Mouse (Mus musculus) cortical plate, adult 2 months (tissue): ENCODE results near the gene Tshz2. TPM values are rescaled to one million over a fixed set of nuclear protein-coding genes. Genes with fewer than 3 reads are reported as not detected.

ENCODE experiments used
- H3K27ac ChIP-seq: fragments of 200-500 bp; 2 replicates; pipeline ENCODE4 v1.5.1; 2012; ENCODE audit warnings: low read length, control low read depth, inconsistent platforms; ENCODE audit not compliant: insufficient read depth
- H3K4me1 ChIP-seq: fragments of 200-500 bp; 2 replicates; pipeline ENCODE4 v1.6.1; 2011; ENCODE audit warnings: low read length; ENCODE audit not compliant: control insufficient read depth, insufficient read depth
- H3K4me3 ChIP-seq: fragments of 200-500 bp; 2 replicates; pipeline ENCODE4 v1.5.1; 2011; ENCODE audit warnings: mild to moderate bottlenecking, low read length, control low read depth; ENCODE audit not compliant: insufficient read depth
- CTCF ChIP-seq: fragments of 200-500 bp; IDR thresholded peaks from 2 replicates; pipeline ENCODE4 v1.5.1; 2011; ENCODE audit warnings: mild to moderate bottlenecking, control low read depth, low read length; ENCODE audit not compliant: insufficient read depth; ENCODE audit errors: extremely low read depth
- POLR2A ChIP-seq: fragments of 200-500 bp; IDR thresholded peaks from 2 replicates; pipeline ENCODE4 v1.6.1; 2011; ENCODE audit warnings: mild to moderate bottlenecking, low read length, control low read depth; ENCODE audit not compliant: insufficient read depth; ENCODE audit errors: extremely low read depth
- polyA plus RNA-seq: library from polyadenylated mRNA; depleted of rRNA; stranded (reverse); fragments of >200 nt; gene quantifications from 2 replicates; pipeline ENCODE4 v1.2.3, GENCODE M21; 2012

Tshz2 gene
- polyA plus RNA-seq, 1 experiment, result 46.5 TPM

DNA sequence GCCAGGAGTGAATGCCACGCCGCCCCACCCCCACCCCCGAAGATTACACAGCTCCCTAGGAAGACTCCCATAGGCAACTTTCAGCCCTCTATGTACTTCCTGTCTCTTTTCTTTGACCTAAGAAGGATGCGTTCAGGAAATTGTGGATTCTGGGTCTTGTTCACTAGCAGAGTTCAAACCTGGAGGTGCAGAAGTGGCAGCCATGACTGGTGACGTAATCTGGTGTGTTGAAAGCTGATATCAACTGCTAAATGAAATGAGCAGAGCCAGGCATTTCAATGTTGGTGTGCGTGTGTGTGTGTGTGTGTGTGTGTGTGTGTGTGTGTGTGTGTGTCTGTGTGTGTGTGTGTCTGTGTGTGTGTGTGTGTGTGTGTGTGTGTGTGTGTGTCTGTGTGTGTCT is 302.8 kb downstream of the Tshz2 start:
- Histone ChIP-seq H3K4me1 (no peaks in the 10 kb centered on the region), H3K4me3 (no peak overlapping the region), H3K27ac (no peak overlapping the region)
- TF ChIP-seq POLR2A, result no peak
- no peak for TF ChIP-seq CTCF

DNA sequence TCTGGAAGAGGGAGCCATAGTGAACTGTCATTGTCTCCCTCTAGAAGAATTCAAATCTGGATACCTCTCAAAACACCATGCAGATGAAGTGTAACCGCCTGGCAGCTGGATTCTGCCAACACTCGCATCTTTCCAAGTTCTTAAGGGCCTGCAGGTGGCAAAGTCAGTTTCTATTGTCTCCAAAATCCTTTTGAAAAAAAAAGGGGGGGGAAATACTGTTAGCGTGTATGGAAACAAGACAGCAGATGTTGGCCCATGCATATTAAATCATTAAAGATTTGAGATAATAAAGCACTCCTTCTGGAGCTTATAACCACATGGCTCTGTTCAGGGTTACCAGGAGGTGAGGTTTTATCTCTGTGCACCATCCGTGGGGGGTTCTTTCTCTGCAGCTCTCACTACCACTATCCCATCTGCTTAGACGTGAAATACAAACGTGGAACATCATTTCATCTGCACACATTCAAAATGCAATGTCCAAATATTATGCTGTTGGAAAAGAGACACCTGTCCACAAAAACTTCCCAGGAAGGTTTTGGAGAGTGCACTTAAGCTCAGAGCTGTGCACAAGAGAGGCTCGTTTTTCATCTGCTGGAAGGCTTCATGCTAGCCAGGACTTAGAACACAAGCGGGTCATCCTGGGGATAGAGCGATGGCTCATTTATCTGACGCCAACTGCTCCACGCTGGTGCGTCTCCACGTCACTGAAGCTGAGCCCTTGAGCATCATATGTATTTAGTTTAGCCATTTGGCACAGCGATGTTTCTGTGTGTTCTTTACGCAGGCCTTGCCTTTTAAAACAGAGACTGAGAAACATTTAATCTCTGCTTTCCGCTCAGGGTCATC is 307.7 kb downstream of the Tshz2 start:
- TF ChIP-seq CTCF, result no peak
- no peak for TF ChIP-seq POLR2A
- Histone ChIP-seq H3K4me3 (no peak overlapping the region), H3K4me1 (no peaks in the 10 kb centered on the region), H3K27ac (no peak overlapping the region)

- H3K27ac ChIP-seq, result no peak overlapping the region
- H3K4me1 ChIP-seq, result no peaks in the 10 kb centered on the region
- no peak for TF ChIP-seq CTCF
- no peak overlapping the region for H3K4me3 ChIP-seq
Observed at GRCm38 (mm10) chr2:169943727-169944126, 310.9 kb downstream of the Tshz2 start.

GRCm38 (mm10) chr2:169948139-169948538 is 315.3 kb downstream of the Tshz2 start:
- TF ChIP-seq POLR2A (no peak), CTCF (no peak)
- H3K27ac ChIP-seq, result no peak overlapping the region
- no peak overlapping the region for H3K4me3 ChIP-seq
- H3K4me1 ChIP-seq, result no peaks in the 10 kb centered on the region

- Histone ChIP-seq H3K4me1 (no peaks in the 10 kb centered on the region), H3K4me3 (no peak overlapping the region), H3K27ac (no peak overlapping the region)
- TF ChIP-seq CTCF (no peak), POLR2A (no peak)
Observed at GRCm38 (mm10) chr2:169951041-169951440, 318.2 kb downstream of the Tshz2 start.

GRCm38 (mm10) chr2:169952981-169953380 is 320.2 kb downstream of the Tshz2 start:
- Histone ChIP-seq H3K4me1 (no peaks in the 10 kb centered on the region), H3K4me3 (no peak overlapping the region), H3K27ac (no peak overlapping the region)
- TF ChIP-seq POLR2A (no peak), CTCF (no peak)

DNA sequence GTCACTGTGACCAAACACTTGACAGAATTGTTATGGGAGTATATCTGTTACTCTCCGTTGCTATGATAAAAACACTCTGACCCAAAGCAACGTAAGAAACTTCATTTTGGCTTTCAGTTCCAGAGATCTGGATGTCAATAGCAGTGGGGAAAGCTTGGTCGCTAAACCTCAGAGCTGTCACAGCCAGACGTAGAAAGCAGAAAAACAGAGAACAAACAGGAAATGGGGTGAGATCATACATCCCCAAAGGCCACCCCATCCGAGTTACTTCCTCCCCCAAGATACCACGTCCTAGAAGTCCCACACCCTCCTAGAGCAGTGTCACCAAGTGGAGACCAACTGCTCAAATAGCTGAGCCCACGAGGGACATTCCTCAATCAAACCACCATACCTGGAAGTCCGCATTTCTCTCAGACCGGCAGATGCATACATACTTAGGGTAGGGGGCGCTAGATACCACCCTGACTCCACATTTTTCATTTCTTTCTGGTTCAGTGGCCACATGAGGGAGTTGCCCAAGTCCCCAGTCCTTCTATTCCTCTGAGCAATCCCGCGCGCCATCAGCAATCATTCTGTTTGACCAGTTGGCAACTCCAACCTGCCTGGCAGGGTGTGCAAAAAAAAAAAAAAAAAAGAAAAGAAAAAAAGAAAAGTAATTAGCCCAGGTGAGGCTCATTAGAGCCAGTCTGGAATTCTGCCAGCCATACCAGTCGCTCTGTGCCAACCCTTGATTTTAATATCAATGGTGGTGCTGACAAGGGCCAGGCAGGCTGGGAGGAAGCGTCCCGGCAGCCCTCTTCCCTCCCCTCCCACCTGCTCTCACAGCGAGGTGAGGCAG is 326.1 kb downstream of the Tshz2 start:
- Histone ChIP-seq H3K4me3 (no peak overlapping the region), H3K27ac (no peak overlapping the region), H3K4me1 (no peaks in the 10 kb centered on the region)
- TF ChIP-seq CTCF, result peak; percentile 30
- TF ChIP-seq POLR2A, result no peak

DNA sequence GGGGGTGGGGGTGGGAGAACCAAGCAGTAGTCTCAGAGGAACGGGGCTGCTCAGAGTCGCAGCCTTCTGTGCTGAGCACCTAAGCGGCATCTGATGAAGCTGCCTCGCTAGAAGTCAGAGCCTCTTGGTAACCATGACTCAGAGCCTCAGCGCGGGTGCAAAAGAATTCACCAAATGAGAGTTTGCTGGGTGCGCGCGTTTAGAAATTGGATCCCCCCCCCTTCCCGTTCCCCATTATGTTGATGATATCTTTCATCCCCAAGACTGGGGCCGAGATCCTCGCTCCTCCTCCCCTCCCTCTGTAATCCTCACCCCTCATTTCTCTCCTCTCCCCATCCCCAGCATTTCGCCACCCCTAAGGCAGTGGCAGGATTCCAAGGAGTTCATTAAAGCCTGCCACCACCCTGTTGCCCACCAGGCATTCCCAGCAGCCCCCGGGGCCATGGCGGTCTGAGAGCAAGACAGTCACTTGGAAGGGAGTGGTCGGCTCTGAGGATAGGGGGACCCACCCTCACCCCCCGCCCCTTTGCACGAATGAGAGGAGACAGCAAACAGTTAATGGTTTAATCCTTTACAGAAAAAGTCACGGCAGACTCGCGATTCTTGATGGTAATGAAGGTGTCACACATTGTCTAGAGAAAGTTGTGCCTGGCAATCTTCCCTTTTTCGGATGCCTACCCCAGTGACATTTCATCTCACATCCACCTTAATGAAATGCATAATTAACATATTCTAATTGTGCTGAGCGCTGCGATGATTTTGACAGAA is 328.8 kb downstream of the Tshz2 start:
- no peak for TF ChIP-seq POLR2A
- no peak for TF ChIP-seq CTCF
- H3K27ac ChIP-seq, result no peak overlapping the region
- H3K4me3 ChIP-seq, result peak overlapping the region; percentile 42
- no peaks in the 10 kb centered on the region for H3K4me1 ChIP-seq

DNA sequence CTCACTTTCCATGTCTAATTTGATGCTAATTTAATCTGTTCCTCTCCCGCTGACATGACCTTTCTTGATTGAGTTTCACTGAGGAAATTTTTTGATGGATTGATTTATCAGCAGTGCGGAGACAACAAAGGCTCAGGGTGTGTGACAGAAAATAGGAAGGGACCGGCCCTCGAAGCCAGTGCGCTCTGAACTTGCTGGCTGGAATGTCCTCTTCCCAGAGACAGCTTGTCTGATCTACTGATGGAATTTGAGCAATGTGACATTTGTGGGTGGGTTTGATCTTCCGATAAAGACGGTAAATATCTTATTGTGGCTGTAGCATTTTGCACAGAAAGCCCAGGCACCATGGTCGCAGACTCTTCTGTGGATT is 329.4 kb downstream of the Tshz2 start:
- Histone ChIP-seq H3K4me3 (no peak overlapping the region), H3K27ac (no peak overlapping the region), H3K4me1 (no peaks in the 10 kb centered on the region)
- TF ChIP-seq POLR2A (no peak), CTCF (no peak)
